Mouse (Mus musculus): Measurements from ENCODE around the gene Sec14l3. TPM values are rescaled to one million over a fixed set of nuclear protein-coding genes. Genes with fewer than 3 reads are reported as not detected.
A peak's percentile ranks its signal among the peaks of the same experiment; 100 is the strongest.
"Not testable (repeated sequence)": the region's sequence is repeated elsewhere in the genome, so short reads cannot be mapped to it uniquely, and the experiment has no call there.

The Sec14l3 gene
- polyA plus RNA-seq, 1 experiment from 2014 or later = 0.25 TPM

DNA sequence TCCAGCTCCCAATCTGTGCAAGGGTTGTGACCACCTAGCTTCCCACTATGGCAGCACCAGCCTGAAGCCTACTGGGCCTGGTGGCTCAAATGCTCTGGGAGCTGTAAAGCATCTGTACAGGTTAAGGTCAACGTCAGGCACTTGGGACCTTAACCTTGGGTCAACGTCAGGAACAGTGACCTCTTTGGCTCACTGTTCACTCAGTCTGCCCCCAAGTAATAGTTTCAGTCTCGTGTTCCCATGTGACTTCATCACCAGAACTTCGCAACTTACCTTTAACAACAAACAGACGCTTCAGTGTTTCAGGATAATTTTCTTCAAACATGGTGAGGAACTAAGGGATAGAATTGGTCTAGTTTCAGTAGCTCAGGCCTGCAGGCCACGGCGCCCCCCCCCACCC lies 44.0 kb downstream of the Sec14l3 start:
- Histone ChIP-seq H3K4me3 (no peak overlapping the region), H3K27ac (replicated peaks) (no peak overlapping the region), H3K27me3 (no peaks in the 10 kb centered on the region), H3K4me2 (no peak overlapping the region), H3K4me1 (replicated peaks) (no peaks in the 10 kb centered on the region), H3K9ac (no peak overlapping the region), H3K9me3 (no peaks in the 10 kb centered on the region), H3K36me3 (peaks cover 30% of the 10 kb centered on the region; the same call in 1 of the 2 replicates)
- 88% methylated on average over 7 of the region's 7 CpGs for WGBS
- ATAC-seq (ENCODE audit: low read depth) = no peak

DNA sequence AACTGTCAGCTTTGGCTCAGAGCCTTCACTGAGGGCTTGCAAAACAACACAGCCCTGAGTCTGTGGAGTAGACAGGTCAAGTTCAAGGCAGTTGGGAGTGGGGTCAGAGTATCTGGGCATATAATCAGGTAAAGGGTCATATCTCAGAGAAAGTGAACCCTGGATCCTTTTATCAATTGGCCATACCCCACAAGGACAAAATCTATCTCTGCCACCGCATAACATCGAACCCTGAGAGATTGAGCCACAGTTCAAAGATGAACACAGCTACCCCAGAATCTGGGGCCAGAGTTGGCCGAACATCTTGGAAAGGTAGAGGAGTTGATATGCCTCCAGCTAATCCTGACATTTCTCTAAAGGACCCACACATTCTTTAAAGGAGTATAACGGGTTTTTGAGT lies 47.4 kb downstream of the Sec14l3 start:
- 89% methylated on average over 4 of the region's 4 CpGs for WGBS
- H3K36me3 ChIP-seq = peaks cover 29% of the 10 kb centered on the region; the same call in 1 of the 2 replicates
- H3K4me3 ChIP-seq = no peak overlapping the region
- peaks cover 8% of the 10 kb centered on the region for H3K4me1 ChIP-seq (replicated peaks)
- ATAC-seq (ENCODE audit: low read depth) = no peak
- H3K9ac ChIP-seq = no peak overlapping the region
- H3K27me3 ChIP-seq = 0 out of 2 replicates have a peak, but pooled peaks cover 6% of the 10 kb centered on the region
- H3K27ac ChIP-seq (replicated peaks) = no peak overlapping the region
- H3K9me3 ChIP-seq = no peaks in the 10 kb centered on the region
- no peak overlapping the region for H3K4me2 ChIP-seq

DNA sequence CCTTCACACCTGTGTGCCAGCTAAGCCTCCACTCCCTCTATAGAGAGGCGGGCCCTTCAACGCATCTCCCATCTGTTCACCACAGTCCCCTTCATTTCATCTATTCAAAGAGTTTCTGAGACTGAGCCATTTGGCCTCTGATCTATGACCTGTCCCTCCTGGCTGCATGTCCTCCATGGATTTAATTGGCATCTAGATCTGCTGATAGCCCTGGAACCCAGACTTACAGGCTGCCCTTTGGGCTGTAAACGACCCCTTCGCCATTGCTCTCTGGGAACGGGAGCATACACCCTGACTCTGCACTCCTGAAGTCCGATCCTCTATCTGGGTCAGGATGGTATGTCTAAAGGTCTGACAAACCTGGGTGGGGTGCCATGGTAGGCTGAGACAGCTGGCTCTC lies 48.2 kb downstream of the Sec14l3 start:
- no peak for ATAC-seq (ENCODE audit: low read depth)
- Histone ChIP-seq H3K36me3 (peaks cover 28% of the 10 kb centered on the region; the same call in 1 of the 2 replicates), H3K9me3 (no peaks in the 10 kb centered on the region), H3K27ac (replicated peaks) (no peak overlapping the region), H3K4me2 (no peak overlapping the region), H3K4me3 (no peak overlapping the region), H3K9ac (no peak overlapping the region), H3K4me1 (replicated peaks) (peaks cover 15% of the 10 kb centered on the region), H3K27me3 (peaks cover 13% of the 10 kb centered on the region; the same call in 1 of the 2 replicates)
- WGBS = 85% methylated on average over 6 of the region's 6 CpGs

DNA sequence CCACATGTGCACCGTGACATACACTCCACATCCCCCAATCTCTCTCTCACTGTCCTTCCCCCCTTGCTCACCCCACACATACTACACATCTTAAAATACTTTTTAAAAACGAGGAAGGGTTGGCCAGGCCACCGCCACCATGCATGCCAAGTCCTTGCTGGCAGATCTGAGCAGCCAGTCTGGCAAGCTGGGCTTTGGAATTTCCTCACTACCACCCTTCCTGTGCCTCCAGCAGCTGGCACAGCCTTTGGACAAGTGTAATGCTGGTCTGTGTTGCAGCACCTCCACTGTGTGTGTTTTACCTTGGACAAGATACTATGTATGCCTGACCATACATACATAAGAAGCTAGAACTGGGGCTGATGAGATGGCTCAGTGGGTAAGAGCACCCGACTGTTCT lies 48.9 kb downstream of the Sec14l3 start:
- H3K36me3 ChIP-seq = peaks cover 22% of the 10 kb centered on the region; the same call in 1 of the 2 replicates
- no peak overlapping the region for H3K9ac ChIP-seq
- H3K27ac ChIP-seq (replicated peaks) = no peak overlapping the region
- no peaks in the 10 kb centered on the region for H3K9me3 ChIP-seq
- peaks cover 13% of the 10 kb centered on the region; the same call in 1 of the 2 replicates for H3K27me3 ChIP-seq
- H3K4me3 ChIP-seq = no peak overlapping the region
- H3K4me1 ChIP-seq (replicated peaks) = peaks cover 21% of the 10 kb centered on the region
- H3K4me2 ChIP-seq = no peak overlapping the region
- WGBS = 87% methylated on average over 4 of the region's 4 CpGs
- no peak for ATAC-seq (ENCODE audit: low read depth)

DNA sequence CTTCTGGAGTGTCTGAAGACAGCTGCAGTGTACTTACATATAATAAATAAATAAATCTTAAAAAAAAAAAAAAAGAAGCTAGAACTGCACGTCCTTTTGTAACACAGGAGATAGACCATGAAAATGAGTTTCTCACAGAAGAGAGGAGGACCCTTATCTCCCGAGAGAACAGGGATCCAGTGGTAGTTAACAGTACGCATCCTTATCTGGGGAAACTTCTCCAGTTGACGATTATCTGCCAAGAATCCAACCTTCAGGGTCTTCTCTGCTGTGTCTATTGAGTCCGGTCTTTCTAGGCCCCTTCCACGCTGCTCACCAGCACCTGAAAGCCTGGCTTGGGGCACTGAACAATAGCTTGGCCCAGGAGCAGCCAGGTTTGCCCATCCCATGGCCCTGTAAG lies 49.3 kb downstream of the Sec14l3 start:
- WGBS = 85% methylated on average over 6 of the region's 6 CpGs
- ATAC-seq (ENCODE audit: low read depth) = no peak
- no peaks in the 10 kb centered on the region for H3K9me3 ChIP-seq
- H3K4me1 ChIP-seq (replicated peaks) = peaks cover 25% of the 10 kb centered on the region
- H3K27me3 ChIP-seq = peaks cover 17% of the 10 kb centered on the region; the same call in 1 of the 2 replicates
- no peak overlapping the region for H3K9ac ChIP-seq
- peaks cover 17% of the 10 kb centered on the region; the same call in 1 of the 2 replicates for H3K36me3 ChIP-seq
- H3K4me2 ChIP-seq = no peak overlapping the region
- H3K27ac ChIP-seq (replicated peaks) = no peak overlapping the region
- H3K4me3 ChIP-seq = no peak overlapping the region

DNA sequence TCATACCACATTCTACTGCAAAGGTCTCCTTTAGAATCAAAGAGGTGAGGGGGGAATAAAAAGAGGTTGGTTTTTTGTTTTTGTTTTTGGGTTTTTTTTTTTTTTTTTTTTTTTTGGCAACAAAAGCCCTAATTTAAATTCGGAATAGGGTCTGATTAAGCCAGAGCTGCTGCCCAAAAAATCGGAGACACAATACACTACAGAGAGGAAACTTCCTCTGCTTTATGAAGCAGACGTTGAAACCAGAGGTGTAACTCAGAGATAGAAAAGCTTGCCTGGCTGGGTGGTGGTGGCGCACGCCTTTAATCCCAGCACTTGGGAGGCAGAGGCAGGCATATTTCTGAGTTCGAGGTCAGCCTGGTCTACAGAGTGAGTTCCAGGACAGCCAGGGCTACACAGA lies 49.9 kb downstream of the Sec14l3 start:
- not testable (repeated sequence) for H3K4me2 ChIP-seq; H3K9ac ChIP-seq; H3K4me3 ChIP-seq; H3K9me3 ChIP-seq; ATAC-seq (ENCODE audit: low read depth); H3K27ac ChIP-seq (replicated peaks)
- Histone ChIP-seq H3K36me3 (peaks cover 12% of the 10 kb centered on the region; the same call in 1 of the 2 replicates), H3K4me1 (replicated peaks) (peaks cover 27% of the 10 kb centered on the region), H3K27me3 (peaks cover 22% of the 10 kb centered on the region)
- 82% methylated on average over 6 of the region's 6 CpGs for WGBS

DNA sequence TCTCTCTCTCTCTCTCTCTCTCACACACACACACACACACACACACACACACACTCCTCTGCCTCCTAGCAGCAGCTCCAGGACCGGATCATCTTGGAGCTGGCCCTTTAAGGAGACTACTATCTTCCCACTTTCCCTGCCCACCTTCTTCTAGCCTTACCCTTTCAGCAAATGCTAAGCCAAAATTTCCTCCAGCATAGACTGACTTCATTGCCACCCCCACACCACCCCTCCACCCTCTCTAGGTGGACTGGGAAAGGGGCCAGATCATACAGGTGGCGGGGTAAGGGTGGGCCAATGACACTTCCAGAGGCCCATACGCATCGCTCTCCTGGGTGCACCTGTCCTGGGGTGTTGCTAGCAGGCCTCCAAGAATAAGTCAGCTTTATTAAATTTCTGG lies 50.8 kb downstream of the Sec14l3 start:
- H3K9ac ChIP-seq = no peak overlapping the region
- peaks cover 27% of the 10 kb centered on the region for H3K4me1 ChIP-seq (replicated peaks)
- H3K36me3 ChIP-seq = peaks cover 10% of the 10 kb centered on the region; the same call in 1 of the 2 replicates
- no peak overlapping the region for H3K4me3 ChIP-seq
- peaks cover 31% of the 10 kb centered on the region for H3K27me3 ChIP-seq
- 91% methylated on average over 4 of the region's 4 CpGs for WGBS
- ATAC-seq (ENCODE audit: low read depth) = no peak
- H3K27ac ChIP-seq (replicated peaks) = no peak overlapping the region
- H3K9me3 ChIP-seq = no peaks in the 10 kb centered on the region
- H3K4me2 ChIP-seq = no peak overlapping the region

DNA sequence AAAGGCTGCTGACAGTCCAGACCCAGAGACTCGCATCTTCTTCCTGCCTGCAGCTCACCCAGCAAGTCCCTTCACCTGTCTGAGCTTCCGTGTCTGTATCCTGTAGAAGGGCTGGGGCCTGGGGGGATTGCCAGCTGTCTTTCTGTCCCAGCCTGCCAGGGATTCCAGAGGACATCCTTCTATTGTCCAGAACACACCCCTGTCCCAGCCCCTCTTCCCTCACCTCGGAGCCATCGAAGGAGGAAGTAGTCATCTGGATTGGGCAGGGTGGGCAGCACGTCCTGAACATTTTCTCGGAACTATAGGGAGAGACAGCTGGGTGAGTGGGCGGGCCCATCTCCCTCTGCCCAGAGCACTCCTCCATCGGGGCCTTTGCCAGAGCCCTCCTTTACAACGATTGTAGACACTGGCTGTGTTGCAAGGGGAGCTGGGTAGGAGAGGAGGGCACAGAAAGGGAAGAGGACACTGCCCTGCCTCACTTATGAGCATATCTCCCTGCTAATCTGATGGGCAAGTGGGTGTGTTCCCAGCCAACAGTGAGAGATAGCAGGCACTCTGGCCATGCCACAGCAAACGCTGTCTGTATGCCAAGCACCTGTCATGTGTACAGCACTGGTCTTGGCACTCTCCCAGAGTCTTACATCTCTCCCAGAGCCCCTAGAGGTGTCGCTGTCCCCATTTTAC lies 52.0 kb downstream of the Sec14l3 start:
- no peak for ATAC-seq (ENCODE audit: low read depth)

DNA sequence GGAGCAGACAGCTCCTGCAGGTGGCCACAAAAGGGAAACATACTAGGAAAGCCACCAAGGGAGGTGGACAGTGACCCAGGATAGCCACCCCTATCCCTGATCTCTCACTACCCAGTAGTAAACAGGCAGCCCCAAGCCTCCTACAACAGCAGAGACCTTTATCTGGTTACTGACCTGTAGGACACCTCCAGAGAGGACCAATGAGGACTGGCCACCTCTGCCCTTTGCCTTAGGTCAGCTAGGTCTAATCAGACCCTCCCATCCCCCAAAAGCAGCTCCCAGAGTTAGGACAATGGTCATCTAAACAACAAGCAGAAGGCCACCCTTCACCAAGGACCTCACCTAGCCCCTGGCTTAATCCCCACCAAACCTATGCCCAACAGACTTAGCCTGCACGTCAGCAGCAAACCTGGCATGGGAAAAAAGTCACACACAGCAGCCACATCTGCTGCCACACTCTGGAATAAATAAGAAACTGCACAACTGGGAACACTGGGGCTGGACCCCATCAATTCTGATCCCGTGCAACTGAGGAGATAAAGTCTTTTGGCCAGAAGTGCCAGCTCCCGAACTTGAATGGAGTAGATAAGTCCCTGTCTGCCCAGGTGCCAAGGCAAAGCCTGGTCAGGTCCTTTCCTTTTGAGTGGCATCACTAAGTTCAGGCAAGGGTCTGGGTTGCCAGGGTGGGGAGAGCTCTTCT lies 52.9 kb downstream of the Sec14l3 start:
- 0 out of 2 replicates have a peak, but pooled peaks have one; percentile 7 for ATAC-seq (ENCODE audit: low read depth)
- Histone ChIP-seq H3K4me2 (peak overlapping the region; percentile 95), H3K4me3 (peak overlapping the region; percentile 66), H3K36me3 (no peaks in the 10 kb centered on the region), H3K4me1 (replicated peaks) (peaks cover 27% of the 10 kb centered on the region), H3K27ac (replicated peaks) (no peak overlapping the region), H3K9me3 (no peaks in the 10 kb centered on the region), H3K9ac (peak overlapping the region; percentile 85), H3K27me3 (peaks cover 31% of the 10 kb centered on the region)
- WGBS = 28% methylated on average over 3 of the region's 3 CpGs

More for the DNA sequence above, 52.0 kb downstream of the Sec14l3 start:
- Histone ChIP-seq H3K4me3 (no peak overlapping the region), H3K36me3 (0 out of 2 replicates have a peak, but pooled peaks cover under 1% of the 10 kb centered on the region), H3K9ac (peak overlapping the region; percentile 18; the same call in 1 of the 2 replicates), H3K4me2 (no peak overlapping the region), H3K27me3 (peaks cover 31% of the 10 kb centered on the region), H3K27ac (replicated peaks) (no peak overlapping the region), H3K9me3 (no peaks in the 10 kb centered on the region), H3K4me1 (replicated peaks) (peaks cover 27% of the 10 kb centered on the region)
- 56% methylated on average over 11 of the region's 11 CpGs for WGBS

DNA sequence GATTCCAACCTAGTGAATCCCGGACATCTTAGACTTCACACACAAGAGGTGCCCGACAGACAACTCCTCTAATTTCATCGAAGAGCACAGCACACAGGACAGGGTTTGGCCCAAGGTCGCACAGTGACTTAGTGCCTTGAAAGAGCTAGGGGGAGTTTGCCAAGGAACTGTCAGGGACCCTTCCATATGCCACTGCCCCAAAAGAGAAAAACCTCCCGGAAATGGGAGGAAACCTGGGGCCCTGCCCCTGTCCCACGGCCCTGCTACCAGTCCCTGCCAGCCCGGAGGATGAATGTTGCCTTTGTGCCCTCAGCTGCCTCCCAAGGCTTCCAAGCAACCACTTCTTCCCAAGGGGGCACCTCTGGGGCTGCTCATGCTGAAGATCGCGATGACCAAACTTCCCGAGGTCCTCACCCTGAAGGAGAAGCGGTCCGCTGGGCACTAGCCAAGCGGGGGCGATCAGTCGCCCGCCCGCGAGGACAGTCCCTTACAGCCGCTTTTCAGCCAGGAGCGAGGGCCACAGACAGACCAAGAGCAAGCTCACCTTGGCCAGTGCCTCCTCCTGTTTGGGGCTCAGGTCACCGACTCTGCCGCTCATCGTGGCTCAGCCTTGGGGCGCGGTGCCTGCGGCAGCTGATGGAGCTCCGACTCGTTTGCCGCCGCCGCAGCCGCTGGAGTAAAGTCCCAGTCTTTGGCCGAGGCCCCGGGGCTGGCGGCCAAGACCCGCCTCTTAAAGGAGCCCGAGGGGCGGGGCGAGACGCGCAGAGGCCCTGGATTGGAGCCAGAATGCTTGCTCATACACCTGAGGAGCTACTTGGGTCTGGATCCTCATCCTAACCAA lies 53.7 kb downstream of the Sec14l3 start:
- Histone ChIP-seq H3K9me3 (no peaks in the 10 kb centered on the region), H3K27me3 (peaks cover 31% of the 10 kb centered on the region), H3K4me2 (peak overlapping the region; percentile 95), H3K4me3 (peak overlapping the region; percentile 66), H3K9ac (peak overlapping the region; percentile 85), H3K4me1 (replicated peaks) (peaks cover 27% of the 10 kb centered on the region), H3K36me3 (no peaks in the 10 kb centered on the region), H3K27ac (replicated peaks) (peak overlapping the region; percentile 54; the same call in 1 of the 2 replicates)
- WGBS = 3% methylated on average over 41 of the region's 41 CpGs
- peak; percentile 73 for ATAC-seq (ENCODE audit: low read depth)

DNA sequence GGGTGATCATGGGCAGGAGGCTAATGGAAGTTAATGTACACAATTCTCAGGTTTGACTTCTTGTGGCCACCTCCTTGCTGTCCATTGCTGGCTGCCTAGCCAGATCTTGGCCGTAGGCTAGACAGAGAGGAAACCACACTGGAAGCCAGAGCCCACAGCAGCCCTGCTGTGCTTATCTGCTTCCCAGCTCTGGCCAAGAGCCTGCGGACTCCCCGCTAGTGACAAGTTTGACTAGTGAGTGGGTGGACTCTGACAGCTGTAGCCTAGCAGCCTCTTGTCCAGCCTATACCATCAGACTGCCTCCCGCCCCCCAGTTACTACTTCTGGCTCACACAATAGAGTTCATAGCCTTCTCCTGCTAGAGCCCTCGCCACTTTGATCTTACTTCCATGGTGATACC lies 55.0 kb downstream of the Sec14l3 start:
- Histone ChIP-seq H3K4me2 (no peak overlapping the region), H3K27me3 (peaks cover 31% of the 10 kb centered on the region), H3K27ac (replicated peaks) (no peak overlapping the region), H3K9me3 (no peaks in the 10 kb centered on the region), H3K9ac (no peak overlapping the region), H3K4me3 (no peak overlapping the region), H3K4me1 (replicated peaks) (peaks cover 27% of the 10 kb centered on the region), H3K36me3 (no peaks in the 10 kb centered on the region)
- WGBS = 80% methylated on average over 5 of the region's 5 CpGs
- no peak for ATAC-seq (ENCODE audit: low read depth)
